Comparison of ENCODE assay signal across 20 mouse cellular contexts in genomic region chr3:52376974-52377373, GRCm38 (mm10).
A peak's percentile ranks its signal among the peaks of the same experiment; 100 is the strongest.
DNase-seq lines count a peak whose midpoint lies in the region; ATAC-seq and TF ChIP-seq lines count a peak whose summit lies in the region.
"Had no signal": no experiment of that assay in that cellular context is flagged by ENCODE, and none has a peak within 500 bp of the region (broad histone marks: within the 10 kb centered on the region; RNA-seq: fewer than 3 reads in every experiment).

No protein-coding gene starts in this region.

- no peaks in the 10 kb centered on the region for H3K4me1 ChIP-seq in kidney, postnatal 0 days (replicated peaks; ENCODE audit: insufficient read depth, low read length)
- no peaks in the 10 kb centered on the region for H3K4me1 ChIP-seq in midbrain, postnatal 0 days (ENCODE audit: insufficient read depth, low read length)
- no peaks in the 10 kb centered on the region for H3K4me1 ChIP-seq in midbrain, embryonic 16.5 days (ENCODE audit: control insufficient read depth, insufficient read depth, low read length)
- no peaks in the 10 kb centered on the region for H3K4me1 ChIP-seq in liver, embryonic 12.5 days
- H3K4me1 ChIP-seq: embryonic facial prominence, embryonic 12.5 days; forebrain, embryonic 15.5 days; heart, embryonic 12.5 days had no signal

- no peaks in the 10 kb centered on the region for H3K36me3 ChIP-seq in kidney, postnatal 0 days (ENCODE audit: insufficient read depth, low read length)
- no peaks in the 10 kb centered on the region for H3K36me3 ChIP-seq in midbrain, postnatal 0 days (ENCODE audit: insufficient read depth, low read length)
- no peaks in the 10 kb centered on the region for H3K36me3 ChIP-seq in midbrain, embryonic 16.5 days (ENCODE audit: control insufficient read depth, insufficient read depth, low read length)
- H3K36me3 ChIP-seq in liver, embryonic 12.5 days = no peaks in the 10 kb centered on the region
- H3K36me3 ChIP-seq: embryonic facial prominence, embryonic 12.5 days; forebrain, embryonic 15.5 days; G1E; heart, embryonic 12.5 days; hindbrain, embryonic 10.5 days had no signal

- no peak overlapping the region for H3K4me2 ChIP-seq in kidney, postnatal 0 days (ENCODE audit: low read length)
- H3K4me2 ChIP-seq in midbrain, postnatal 0 days (ENCODE audit: low read depth, low read length, poor library complexity, severe bottlenecking) = no peak overlapping the region
- no peak overlapping the region for H3K4me2 ChIP-seq in midbrain, embryonic 16.5 days (ENCODE audit: low read length)
- no peak overlapping the region for H3K4me2 ChIP-seq in liver, embryonic 12.5 days
- H3K4me2 ChIP-seq: embryonic facial prominence, embryonic 12.5 days; forebrain, embryonic 15.5 days; heart, embryonic 12.5 days had no signal

- 17% methylated on average over 5 of the region's 5 CpGs for WGBS in kidney, postnatal 0 days
- 59% methylated on average over 5 of the region's 5 CpGs for WGBS in midbrain, postnatal 0 days
- WGBS in midbrain, embryonic 16.5 days = 68% methylated on average over 5 of the region's 5 CpGs
- 64% methylated on average over 5 of the region's 5 CpGs for WGBS in liver, embryonic 12.5 days (ENCODE audit: insufficient replicate concordance)

- no peaks in the 10 kb centered on the region for H3K9me3 ChIP-seq in kidney, postnatal 0 days (replicated peaks; ENCODE audit: low read length)
- no peaks in the 10 kb centered on the region for H3K9me3 ChIP-seq in midbrain, postnatal 0 days (ENCODE audit: low read length)
- no peaks in the 10 kb centered on the region for H3K9me3 ChIP-seq in midbrain, embryonic 16.5 days (replicated peaks; ENCODE audit: control insufficient read depth, low read length, poor library complexity, severe bottlenecking)
- no peaks in the 10 kb centered on the region for H3K9me3 ChIP-seq in liver, embryonic 12.5 days (replicated peaks)
- H3K9me3 ChIP-seq: embryonic facial prominence, embryonic 12.5 days; forebrain, embryonic 15.5 days; heart, embryonic 12.5 days; hindbrain, embryonic 10.5 days had no signal

- H3K27ac ChIP-seq in gastrocnemius, adult 2 months = 0 out of 2 replicates have a peak overlapping the region, but pooled peaks have one; percentile 10
- no peak overlapping the region; the same call in 1 of the 2 replicates for H3K27ac ChIP-seq in kidney, postnatal 0 days
- H3K27ac ChIP-seq in midbrain, postnatal 0 days (ENCODE audit: low read depth, low read length) = no peak overlapping the region
- no peak overlapping the region for H3K27ac ChIP-seq in midbrain, embryonic 16.5 days (ENCODE audit: low read length)
- H3K27ac ChIP-seq in liver, embryonic 12.5 days = no peak overlapping the region
- H3K27ac ChIP-seq: embryonic facial prominence, embryonic 12.5 days; forebrain, embryonic 15.5 days; hindbrain, embryonic 10.5 days had no signal

- intact Hi-C loops in gastrocnemius, adult 2 months (cut with DNase I) = no loop called here

- ATAC-seq in kidney, postnatal 0 days (replicated peaks; ENCODE audit: low FRiP score, low read depth) = no peak
- no peak for ATAC-seq in midbrain, postnatal 0 days (ENCODE audit: low FRiP score)
- no peak for ATAC-seq in midbrain, embryonic 16.5 days
- ATAC-seq in liver, embryonic 12.5 days = no peak
- ATAC-seq: activated CD4-positive, CD25-positive, alpha-beta regulatory T cell, adult 4 months; CD4-positive, CD25-positive, alpha-beta regulatory T cell, adult 4 months; forebrain, embryonic 15.5 days had no signal

- H3K9ac ChIP-seq in kidney, postnatal 0 days (ENCODE audit: low read depth, low read length) = no peak overlapping the region
- no peak overlapping the region for H3K9ac ChIP-seq in midbrain, postnatal 0 days (replicated peaks; ENCODE audit: low read length, poor library complexity, severe bottlenecking)
- no peak overlapping the region for H3K9ac ChIP-seq in midbrain, embryonic 16.5 days (ENCODE audit: low read depth, low read length)
- H3K9ac ChIP-seq in liver, embryonic 12.5 days = no peak overlapping the region
- H3K9ac ChIP-seq: embryonic facial prominence, embryonic 12.5 days; forebrain, embryonic 15.5 days; heart, embryonic 12.5 days had no signal

- no peak overlapping the region for H3K4me3 ChIP-seq in gastrocnemius, adult 2 months
- no peak overlapping the region for H3K4me3 ChIP-seq in kidney, postnatal 0 days (replicated peaks; ENCODE audit: low read depth, low read length)
- no peak overlapping the region for H3K4me3 ChIP-seq in midbrain, postnatal 0 days (ENCODE audit: low read depth, low read length)
- H3K4me3 ChIP-seq in midbrain, embryonic 16.5 days (ENCODE audit: low read depth, low read length) = no peak overlapping the region
- H3K4me3 ChIP-seq in liver, embryonic 12.5 days = no peak overlapping the region
- H3K4me3 ChIP-seq: embryonic facial prominence, embryonic 12.5 days; forebrain, embryonic 15.5 days; heart, embryonic 12.5 days; hindbrain, embryonic 10.5 days had no signal

- no peaks in the 10 kb centered on the region for H3K27me3 ChIP-seq in kidney, postnatal 0 days (ENCODE audit: insufficient read depth, low read length)
- H3K27me3 ChIP-seq in midbrain, postnatal 0 days (ENCODE audit: insufficient read depth, low read length) = no peaks in the 10 kb centered on the region
- H3K27me3 ChIP-seq in midbrain, embryonic 16.5 days (ENCODE audit: control insufficient read depth, insufficient read depth, low read depth, low read length) = no peaks in the 10 kb centered on the region
- no peaks in the 10 kb centered on the region for H3K27me3 ChIP-seq in liver, embryonic 12.5 days (replicated peaks)
- H3K27me3 ChIP-seq: embryonic facial prominence, embryonic 12.5 days; forebrain, embryonic 15.5 days; heart, embryonic 12.5 days had no signal

- TF ChIP-seq CTCF in gastrocnemius, adult 2 months (IDR thresholded peaks at IDR 0.05) = no peak
- TF ChIP-seq CTCF in kidney, postnatal 0 days (IDR thresholded peaks at IDR 0.05; ENCODE audit: low read depth) = no peak
- no peak for TF ChIP-seq CTCF in midbrain, postnatal 0 days (IDR thresholded peaks at IDR 0.05)

- no peak for DNase-seq in gastrocnemius, adult 2 months
- DNase-seq in gastrocnemius, postnatal 4 days (ENCODE audit: low spot score in 2 of 2) = no peak
- peak; percentile 80 for DNase-seq in kidney, postnatal 0 days (ENCODE audit: low spot score)
- DNase-seq in kidney, adult 18-20 months = no peak
- peak; percentile 9 for DNase-seq in midbrain, postnatal 0 days (ENCODE audit: low spot score)
- DNase-seq: adrenal gland, postnatal 14 days; B cell, adult 2 months; cerebellum, adult 11-12 months; cerebellum, adult 9-10 months; cerebellum, postnatal 25 days; gastrocnemius, postnatal 14 days had no signal

Comparison
In these comparisons a context has a peak if more than half of its experiments do, and no peak if none do; other contexts are left out.
1. DNase-seq: peak in kidney, postnatal 0 days (single experiment) and midbrain, postnatal 0 days (single experiment); none in gastrocnemius, adult 2 months (single experiment), gastrocnemius, postnatal 4 days (0 of 2) and kidney, adult 18-20 months (single experiment).